Mouse (Mus musculus) frontal cortex, postnatal 10 days (tissue): ENCODE measurements around the gene Hmbs.
A peak's percentile ranks its signal among the peaks of the same experiment; 100 is the strongest.
"Not testable (repeated sequence)": the region's sequence is repeated elsewhere in the genome, so short reads cannot be mapped to it uniquely, and the experiment has no call there.

ENCODE experiments used
- DNase-seq, 2 experiments: peaks; one replicate each; pipeline ENCODE4 v3.0.0; 2022; ENCODE audit warnings: low spot score in 2 of 2, mixed read lengths in 1 of 2

The Hmbs gene

DNA sequence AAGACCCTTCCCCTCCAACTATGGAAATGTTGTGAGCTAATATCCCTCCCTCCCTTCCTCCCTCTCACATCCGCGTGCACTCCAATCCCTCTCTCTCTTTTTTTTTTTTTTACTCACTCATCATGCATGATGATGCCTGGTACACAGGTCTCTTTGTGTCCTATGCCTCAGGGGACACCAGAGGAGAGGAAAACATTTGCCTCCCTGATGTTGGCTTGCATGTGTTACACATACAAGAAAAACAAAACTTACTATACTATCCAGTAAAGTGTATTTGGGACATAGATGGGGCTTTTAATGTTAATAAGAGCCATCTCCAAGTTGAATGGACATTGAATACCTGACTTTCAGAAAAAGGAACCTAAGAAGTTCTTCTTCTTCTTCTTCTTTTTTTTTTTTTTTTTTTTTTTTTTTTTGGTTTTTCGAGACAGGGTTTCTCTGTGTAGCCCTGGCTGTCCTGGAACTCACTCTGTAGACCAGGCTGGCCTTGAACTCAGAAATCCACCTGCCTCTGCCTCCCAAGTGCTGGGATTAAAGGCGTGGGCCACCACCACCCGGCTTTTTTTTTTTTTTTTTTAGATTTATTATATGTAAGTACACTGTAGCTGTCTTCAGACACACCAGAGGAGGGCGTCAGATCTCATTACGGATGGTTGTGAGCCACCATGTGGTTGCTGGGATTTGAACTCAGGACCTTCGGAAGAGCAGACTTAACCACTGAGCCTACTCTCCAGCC is 18.8 kb downstream of the Hmbs start:
- not testable (repeated sequence) for DNase-seq

DNA sequence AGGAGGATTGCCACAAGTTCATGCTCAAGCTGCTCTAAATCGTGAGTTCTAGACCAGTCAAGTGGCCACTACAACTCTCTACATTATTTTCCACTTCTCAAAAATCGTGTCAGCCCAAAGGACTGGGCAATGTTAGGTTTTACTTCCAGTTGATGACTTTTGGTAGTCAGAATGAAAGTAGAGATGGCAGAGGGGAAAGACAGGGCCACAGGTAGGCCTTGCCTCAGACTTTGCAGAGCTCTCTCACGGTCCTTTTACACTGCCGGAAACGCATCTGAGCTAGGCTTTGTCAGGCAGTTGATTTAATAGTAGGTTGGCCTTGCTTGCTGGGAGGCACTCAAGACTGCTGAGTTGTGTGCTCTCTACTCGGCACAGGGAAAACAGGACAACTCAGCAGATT is 19.9 kb downstream of the Hmbs start:
- no peak for DNase-seq

DNA sequence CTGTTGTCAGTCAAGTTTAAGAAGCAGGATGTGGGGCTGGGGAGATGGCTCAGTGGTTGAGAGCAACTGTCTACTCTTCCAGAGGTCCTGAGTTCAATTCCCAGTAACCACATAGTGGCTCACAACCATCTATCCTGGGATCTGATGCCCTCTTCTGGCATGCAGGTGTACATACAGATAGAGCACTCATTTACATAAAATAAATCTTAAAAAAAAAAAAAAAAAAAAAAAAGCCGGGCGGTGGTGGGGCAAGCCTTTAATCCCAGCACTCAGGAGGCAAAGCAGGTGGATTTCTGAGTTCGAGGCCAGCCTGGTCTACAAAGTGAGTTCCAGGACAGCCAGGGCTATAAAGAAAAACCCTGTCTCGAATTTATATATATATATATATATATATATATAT is 20.4 kb downstream of the Hmbs start:
- not testable (repeated sequence) for DNase-seq

DNA sequence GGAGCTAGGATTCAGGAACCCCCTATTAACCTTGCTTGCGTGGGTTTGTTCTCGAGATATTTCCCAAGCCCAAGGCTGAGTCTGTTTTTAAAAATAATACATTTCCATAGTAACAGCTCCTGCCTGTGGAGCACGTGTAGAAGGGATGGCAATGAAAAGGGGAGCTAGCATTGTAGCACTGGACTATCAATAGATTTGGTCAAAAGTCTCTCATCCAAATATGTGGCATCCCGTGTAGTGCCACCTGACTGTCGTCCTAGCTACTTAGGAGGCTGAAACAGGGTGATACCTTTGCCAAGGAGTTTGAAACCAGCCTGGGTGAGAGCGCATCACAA is 23.3 kb downstream of the Hmbs start:
- DNase-seq = no peak

DNA sequence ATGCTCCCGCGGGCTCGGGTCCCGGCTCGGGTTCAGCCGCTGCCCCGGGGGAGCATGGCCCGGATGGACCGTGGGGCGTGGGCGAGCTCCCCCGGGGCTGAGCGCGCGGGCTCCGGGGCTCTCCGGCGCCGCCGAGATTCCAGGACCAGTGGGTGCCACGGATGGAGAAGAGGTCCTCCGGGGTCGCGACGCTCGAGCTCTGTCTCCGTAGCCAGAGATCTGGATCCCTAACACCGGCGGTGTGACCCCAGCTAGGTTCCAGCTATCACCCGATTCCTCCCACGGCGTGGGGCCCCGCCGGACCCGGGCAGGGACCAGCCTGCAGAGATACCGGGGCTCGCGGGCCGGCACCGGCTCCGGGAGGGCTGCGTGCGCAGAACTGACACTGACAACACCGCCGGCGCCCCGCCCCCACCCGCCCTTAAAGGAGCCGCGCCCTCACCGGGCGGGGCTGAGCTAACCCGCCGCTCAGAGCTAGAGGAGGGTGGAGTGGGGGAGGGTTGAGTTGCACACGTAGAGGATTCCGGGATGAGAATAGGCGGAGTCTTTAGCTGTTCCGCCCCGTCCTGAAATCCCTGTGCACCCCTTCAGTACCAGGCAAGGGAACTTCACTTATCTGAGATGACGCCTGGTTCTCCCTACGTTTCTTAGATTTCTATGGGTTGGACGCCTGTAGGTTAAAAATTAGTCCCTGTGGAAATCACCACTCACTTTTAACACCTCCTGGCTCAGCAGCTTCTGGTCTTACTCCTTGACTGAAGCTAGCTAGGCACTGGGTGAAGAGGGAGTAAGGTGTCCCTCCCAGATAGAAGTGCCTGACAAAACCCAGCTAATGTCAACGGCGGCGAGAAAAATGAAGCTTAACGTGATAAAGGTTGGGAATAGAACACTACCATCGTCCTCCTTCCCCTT is 23.9 kb downstream of the Hmbs start, which contains the start of gene C2cd2l:
Gene C2cd2l (minus strand): TSS at position 399 of the 912 bp plus-strand sequence.
- DNase-seq = peak; percentile 90 to 94

DNA sequence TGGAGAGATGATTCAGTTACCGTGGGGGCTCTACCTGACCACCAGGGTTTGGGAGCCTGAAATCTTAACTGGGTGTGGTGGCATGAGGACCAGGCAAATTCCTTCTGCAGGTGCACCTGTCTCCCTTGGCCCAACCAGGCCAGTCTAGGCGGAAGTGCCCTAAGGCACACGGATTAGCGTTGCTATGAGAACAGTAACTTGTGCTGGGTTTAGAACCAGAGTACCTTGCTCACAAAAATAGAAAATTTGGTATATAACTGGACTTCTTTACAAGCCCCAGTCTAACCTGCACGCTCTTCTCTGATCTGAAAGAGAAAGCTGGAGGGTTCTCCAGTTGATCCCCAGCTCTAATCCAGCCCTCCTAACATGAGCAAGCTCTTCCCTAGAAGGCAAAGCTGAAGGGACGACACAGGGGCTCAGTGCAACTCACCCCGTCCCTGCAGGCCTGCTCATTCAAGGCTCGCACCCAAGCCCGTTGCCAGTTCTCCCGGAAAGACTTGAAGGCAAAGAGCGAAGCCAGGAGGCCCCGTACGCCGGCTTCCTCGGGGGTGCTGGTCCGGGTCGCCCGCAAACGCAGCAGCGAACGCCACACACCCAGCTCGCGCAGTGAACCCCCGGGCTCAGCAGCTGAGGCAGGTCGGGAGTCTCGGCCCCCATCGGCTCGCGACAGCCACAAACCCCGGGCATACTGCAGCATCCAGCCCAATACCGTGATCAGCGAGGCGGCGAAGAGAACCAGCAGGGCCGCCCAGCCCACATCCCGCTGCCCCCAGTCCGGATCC is 24.7 kb downstream of the Hmbs start:
- DNase-seq = peak in 1 of 2 experiments; percentile 46

DNA sequence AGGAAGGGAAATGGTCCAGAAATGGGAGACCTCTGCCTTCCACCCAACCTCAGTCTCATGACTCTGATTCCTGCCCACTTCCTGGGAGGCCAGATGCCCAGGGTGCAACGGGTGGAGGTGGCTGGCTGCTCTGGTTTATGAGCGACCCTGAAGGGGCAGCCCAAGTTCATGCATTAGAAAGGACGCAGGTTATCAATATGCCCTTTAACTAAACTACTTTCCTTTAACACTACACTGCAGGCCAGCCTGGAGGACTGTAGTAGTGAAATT is 25.3 kb downstream of the Hmbs start:
- DNase-seq = no peak

DNA sequence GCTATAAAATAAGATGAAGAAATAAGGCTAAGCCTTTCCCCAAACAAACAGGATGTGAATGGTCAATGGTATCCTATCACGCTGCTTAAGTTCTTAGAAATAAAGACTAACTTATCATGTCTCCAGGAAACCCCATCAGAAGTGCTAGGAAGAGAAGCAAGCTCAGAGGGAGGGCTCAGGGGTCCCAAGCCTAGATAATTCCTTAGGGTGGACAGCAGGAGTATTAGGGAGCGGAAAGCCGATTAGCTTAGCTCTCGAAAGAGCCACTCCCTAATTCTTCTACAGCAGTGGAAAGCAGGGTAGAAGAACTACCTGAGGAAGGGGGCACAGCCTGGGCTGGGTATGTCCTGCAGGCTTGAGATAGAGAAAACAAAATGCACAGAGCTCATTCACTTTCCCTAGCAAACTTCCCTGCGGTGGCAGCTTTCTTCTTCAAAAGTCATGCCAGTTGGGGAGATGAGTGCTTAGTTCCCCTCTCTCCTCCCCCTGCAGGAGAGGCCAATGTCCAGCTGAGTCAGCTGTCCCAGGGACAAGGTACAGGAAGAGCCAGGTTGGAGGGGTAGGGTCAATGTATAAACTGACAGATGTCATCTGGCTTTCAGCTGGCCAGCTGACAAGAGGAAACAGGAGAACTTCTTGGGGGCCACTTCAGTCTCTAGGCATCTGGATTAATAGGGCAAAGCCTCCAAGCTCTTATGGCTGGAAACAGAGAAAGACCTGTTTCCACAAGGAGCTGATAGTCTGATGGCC is 25.8 kb downstream of the Hmbs start:
- DNase-seq = no peak

DNA sequence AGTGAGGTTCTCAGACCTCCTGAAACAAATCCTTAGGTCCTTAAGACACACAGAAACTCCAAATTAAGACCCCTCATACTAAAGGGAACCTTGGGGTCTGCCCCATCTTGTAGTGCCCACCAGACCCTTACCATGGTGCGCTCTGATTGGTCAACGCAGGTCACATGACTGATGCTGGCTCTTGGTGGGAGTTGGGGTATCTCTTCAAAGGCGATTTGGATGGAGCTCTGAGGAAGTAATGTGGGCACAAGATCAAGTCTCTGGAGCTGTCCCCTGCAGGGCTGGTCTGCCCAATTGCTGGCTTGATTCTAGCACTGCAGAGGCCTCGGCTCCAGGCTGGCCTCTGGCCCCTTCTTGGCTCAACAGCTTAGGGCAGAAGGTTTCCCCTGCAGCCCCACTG is 26.6 kb downstream of the Hmbs start:
- DNase-seq = no peak

DNA sequence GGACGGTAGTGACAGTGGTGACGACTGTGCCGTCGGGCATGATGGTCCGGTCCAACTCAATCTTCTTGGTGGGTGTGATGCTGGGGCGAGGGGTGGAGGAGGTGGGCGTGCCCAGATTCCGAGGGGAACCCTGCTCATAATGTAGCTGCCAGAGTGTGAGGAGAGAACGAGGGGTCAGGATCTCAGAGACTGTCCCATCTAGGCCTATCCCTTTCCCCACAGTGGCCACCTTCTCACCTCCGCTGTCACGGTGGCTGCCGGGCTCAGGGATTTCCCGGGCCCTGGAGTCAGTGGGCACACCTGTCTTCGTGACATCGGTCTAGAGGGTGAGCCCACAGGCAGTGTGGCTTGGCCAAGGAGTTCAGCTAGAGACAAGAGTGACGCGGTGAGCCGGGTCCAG is 29.1 kb downstream of the Hmbs start:
- DNase-seq = no peak

DNA sequence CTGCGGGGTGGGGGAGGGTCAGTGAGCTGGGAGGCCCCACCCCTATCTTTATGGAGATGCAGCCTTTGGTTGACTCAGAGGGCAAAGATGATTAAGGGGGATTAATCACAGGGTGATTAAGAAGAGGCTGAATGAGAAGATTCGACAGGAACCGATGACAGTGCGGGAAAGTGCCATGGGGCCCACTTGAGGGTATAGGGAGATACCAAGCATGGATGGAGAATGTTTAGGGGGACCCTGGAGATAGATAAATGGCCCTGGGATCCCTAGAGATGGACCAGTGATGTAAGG is 29.8 kb downstream of the Hmbs start:
- DNase-seq = no peak

DNA sequence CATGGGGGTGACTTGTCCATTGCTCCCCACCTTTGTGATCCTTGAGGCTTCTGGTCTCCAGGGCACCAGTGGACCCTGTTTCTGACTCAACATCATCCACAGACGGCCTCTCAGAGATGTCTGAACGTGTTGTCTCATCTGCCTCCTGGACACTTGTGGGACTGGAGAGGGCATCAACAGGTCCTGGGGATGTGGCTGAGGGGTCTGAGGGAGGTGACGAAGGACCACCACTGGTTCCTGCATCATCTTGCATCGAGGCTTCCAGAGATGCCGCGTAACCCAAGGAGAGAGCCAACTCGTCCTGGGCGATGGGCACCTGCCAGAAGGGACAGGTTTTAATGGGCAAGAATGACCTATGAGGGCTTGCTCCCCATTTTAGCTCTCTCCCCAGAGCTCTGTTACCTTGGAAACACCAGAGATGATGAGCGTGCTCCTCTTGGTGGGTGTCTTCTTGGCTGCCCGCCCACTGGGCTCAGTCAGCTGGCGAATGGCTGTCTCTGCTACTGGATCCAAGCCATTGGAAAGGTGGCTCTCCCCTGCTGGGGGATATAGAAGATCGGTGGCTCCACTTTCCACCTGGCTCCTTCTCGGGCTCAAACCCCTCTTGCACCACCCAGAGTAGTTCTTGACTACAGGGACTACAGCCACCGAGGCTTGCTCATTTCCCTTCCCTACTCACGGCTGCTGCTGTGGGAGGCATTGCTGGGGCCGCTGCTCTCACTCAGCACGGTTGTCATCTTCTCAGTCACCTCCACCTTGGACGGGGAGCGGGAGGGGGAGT is 30.4 kb downstream of the Hmbs start:
- peak; percentile 69 to 73 for DNase-seq

DNA sequence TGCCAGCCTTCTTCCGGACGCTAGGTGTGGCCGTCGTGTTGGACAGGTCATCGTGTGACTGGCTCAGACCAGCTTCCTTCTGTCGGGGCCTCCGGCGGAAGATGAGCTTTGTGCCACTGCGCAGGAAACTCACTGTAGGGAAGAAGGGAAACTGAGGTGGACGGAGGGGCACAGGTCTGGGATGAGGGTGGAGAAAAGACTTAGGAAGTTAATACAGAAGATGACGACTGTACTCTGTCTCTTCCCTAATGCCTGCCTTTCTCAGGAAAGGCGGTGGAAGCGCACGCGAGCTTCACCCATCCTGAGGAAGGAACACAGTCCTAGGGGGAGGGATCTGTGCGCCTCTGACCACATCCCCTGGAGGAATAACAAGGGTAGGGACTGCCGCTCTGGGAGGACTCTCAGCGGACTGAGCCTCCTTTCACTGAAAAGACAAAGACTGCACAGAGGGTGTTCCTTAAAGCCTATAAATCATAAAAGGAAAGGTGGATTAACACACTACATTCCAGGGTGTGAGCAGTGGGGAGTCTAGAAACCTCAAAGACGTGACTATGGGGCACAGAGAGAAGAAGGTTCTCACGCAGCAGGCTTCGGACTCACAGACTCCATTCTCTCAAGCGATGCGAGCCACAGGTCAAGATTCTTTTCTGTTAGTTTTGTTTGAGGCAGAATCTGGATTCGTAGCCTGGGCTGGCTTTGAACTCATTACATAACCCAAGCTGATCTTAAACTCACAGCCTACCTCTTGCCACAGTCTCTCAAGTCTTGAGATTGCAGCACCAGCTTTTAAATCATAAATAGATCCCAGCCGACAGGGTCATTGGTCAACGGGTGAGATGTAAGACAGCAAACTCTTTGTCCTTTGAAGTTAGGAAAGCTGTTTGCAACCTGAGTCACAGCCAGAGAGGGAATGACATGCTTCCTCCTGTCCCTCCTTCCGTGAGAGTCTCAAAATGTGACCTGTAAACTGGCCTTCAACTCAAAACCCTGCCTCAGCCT is 32.6 kb downstream of the Hmbs start:
- DNase-seq = no peak

DNA sequence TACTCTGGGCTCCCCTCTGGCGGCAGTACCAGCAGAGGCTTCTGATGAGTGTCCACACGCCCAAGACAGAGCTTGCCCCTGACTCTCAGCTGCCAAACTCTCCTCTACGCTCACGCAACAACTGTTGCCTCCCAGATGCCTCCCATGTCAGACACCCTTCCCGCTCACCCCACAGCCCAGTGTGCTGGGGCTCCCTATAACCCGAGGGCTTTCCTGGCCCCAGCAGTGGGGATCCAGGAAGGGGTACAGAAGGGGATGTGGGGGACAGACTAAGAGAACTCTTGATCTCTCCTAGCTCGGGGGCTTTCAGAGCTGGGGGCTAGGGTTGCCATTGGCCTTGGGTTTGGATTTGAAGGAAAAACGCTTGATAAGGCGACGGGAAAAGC is 33.3 kb downstream of the Hmbs start:
- DNase-seq = no peak

DNA sequence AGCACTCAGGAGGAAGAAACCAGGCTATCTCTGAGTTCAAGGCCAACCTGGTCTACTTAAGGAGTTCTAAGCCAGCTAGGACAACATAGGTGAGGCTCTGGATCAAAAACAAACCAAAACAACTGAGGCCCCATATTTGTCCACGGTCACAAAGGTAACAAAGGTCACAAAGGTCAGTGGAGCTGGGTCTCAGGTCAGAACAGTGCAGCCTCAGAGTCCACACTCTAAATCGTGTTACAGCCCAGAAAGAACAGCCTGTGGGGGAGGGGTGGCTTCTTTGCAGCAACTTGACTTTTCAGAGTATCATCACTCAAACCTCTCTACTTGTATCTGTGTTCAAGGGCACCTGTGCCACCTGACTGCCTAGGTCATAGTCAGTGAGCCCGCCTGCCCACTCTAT is 34.3 kb downstream of the Hmbs start:
- DNase-seq = no peak

DNA sequence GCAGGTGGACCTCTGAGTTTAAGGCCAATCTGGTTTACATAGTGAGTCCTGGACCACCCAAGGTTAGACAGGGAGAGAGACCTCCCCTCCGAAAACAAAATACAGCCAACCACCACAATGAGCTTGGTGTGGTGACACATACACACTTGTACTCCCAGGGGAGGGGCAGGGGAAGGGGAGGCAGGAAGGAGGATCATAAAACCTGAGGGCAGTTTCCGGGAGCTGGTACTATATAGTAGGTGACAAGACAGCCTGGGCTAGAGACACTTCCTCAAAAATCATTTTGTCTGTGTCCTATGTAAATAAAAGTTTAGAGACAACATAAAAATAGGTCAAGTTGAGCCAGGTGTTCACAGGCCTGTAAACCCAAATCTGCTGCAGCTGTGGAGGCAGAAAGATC is 36.8 kb downstream of the Hmbs start:
- no peak for DNase-seq

DNA sequence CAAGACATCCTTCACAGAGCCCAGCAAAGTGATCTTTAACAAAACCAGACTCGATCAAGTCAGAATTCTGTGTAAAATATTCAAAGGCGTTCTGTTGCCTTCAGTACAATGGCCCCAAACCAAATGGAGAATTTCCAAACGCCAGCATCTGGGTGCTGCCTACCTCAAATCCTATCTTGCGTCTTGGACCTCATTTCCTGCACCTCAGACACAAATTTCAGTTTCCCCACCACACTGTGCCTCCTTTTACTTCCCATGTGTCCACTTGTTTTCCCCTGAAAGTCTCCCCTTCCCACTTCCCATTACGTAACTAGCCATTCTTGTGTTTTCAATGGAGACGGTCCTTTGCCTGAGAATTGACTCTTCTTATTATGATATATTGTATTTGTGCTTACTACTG is 37.5 kb downstream of the Hmbs start:
- no peak for DNase-seq

DNA sequence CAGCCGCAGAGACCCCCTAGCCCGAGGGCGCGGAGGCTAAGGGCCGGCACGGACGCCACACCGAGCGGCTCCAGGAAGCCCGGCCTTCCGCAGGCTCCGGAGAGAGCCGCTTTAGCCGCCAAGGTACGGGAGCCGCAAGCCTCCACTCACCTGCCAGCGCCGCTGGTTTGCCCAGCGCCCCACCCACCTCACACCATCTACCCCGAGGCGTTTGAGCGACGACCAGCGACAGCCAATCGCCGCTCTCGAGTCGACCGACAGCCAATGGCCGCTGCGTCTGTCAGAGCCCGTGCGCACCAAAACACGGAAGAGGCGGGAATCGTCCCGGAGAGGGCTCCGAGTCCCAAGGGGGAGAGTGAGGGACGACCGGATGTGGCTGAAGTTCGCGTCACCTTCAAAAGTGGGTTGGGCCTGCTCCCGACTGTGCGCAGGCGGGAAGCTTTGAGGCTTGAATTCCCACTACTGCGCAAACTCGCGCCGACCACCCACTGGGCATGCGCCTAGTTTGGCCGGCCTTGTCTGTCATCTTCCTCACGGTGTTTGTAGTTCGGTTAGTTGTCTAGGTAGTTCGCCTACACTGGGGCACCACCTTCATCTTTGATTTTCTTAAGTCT is 38.5 kb downstream of the Hmbs start, which contains the start of gene Hinfp:
Gene Hinfp (minus strand): TSS at position 206 of the 614 bp plus-strand sequence.
- peak; percentile 98 for DNase-seq

DNA sequence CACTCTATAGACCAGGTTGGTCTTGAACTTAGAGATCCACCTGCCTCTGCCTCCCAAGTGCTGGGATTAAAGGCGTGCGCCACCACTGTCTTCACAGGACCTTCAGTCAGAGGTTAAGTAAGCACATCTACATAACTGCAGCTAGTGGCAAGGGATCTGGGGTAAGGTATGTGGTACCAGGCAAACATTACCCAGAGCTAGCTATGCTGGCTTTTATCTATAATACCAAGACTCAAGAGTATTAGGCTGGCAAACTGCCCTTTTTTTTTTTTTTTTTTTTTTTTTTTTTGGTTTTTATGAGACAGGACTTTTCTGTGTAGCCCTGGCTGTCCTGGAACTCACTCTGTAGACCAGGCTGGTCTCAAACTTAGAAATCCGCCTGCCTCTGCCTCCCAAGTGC is 44.0 kb downstream of the Hmbs start:
- not testable (repeated sequence) for DNase-seq

DNA sequence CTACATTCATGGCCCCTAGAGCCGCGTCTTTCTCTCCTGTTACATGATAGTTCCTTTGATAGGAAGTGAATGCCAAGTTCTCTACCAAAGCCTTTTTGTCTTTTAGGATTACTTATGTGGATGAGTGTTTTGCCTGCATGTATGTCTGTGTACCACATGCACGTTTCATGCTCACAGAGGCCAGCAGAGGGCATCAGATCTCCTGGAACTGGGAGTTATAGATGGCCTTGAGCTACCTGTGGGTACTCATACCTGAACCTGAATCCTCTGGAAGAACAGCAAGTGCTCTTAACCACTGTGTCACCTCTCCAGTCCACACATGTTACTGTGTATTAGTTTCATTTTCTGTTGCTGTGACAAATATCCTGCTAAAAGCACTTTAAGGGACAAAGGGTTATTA is 51.5 kb downstream of the Hmbs start:
- no peak for DNase-seq
